Mouse (Mus musculus): ENCODE measurements around the gene Tle1.

DNA sequence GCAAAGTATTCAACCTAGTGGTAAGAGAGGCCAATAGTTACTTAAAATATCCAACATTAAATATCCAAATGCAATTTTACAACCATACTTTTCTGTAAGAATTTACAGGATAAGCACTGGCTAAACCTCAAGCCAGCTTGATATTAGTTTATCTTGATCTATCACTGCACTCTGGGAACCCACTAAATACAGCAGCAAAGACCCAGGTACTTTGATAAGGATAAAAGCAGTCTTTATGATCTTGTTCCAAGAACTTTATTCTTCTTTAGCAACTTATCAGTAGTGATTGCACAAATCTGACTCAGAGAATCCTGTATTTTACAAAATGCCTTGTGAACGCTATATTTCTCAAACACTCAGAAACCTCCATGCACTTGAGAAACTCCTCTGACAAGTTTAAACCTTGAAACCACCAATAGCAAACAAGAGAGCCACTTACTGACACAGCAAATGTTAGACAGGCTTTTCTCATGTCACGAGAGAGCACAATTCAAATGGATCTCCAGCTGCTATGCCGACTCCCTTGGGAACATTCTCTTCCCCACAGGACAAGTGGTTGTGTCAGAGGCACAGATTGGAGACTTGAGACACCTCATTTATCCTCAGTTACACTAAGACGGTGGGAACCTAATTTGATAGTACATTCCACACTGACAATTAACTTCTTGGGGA is 50.1 kb downstream of the Tle1 start:
- TF ChIP-seq CTCF (IDR thresholded peaks at IDR 0.05; ENCODE audit: borderline replicate concordance, insufficient read depth, low read depth, low read length) = no peak
- TF ChIP-seq POLR2A (IDR thresholded peaks at IDR 0.05; ENCODE audit: borderline replicate concordance, insufficient read depth, low read length) = no peak

Data from cerebellum, adult 2 months (tissue).